Mouse (Mus musculus) A20 (cell line): ENCODE data around the gene Wsb1.
A peak's percentile ranks its signal among the peaks of the same experiment; 100 is the strongest.
"Not testable (repeated sequence)": the region's sequence is repeated elsewhere in the genome, so short reads cannot be mapped to it uniquely, and the experiment has no call there.

Source experiments
- DNase-seq: peaks from one replicate; pipeline ENCODE4 v3.0.0-alpha.2; 2011; ENCODE audit warnings: low read depth, low spot score

Wsb1 gene

GRCm38 (mm10) chr11:79264376-79264775, 9.9 kb upstream of the Wsb1 start:
- DNase-seq: peak; percentile 49

DNA sequence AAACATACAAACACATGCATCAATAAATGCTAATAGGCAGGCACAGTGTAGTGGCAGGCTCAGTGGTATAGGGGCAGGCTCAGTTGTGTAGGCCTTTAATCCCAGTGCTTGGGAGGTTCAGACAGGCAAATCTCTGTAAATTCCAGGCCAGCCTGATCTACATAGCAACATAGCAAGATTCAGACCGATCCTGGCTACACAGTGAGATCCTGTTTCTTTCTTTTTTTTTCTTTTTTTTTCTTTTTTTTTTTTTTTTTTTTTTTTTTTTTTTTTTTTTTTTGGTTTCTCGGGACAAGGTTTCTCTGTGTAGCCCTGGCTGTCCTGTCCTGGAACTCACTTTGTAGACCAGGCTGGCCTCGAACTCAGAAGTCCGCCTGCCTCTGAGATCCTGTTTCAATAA, 5.7 kb upstream of the Wsb1 start:
- not testable (repeated sequence) for DNase-seq

DNA sequence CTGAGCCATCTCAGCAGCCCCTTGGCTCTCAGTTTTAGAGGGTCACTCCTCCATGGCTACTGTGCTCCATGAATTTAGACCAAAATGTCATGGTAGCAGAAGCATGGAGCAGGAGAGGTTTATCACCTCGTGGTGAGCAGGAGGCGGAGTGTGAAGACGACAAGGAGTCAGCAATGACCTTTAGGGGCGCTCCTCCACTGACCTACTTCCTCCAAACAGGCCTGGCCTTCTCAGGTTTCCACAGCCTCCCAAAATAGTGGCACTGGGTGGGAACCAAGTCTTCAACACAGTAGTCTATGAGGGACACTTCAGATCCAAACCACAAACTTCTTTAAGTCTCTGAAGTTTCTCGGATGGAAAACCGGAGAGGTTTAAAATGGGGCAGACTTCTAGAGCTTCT, 4.3 kb upstream of the Wsb1 start:
- DNase-seq: no peak

DNA sequence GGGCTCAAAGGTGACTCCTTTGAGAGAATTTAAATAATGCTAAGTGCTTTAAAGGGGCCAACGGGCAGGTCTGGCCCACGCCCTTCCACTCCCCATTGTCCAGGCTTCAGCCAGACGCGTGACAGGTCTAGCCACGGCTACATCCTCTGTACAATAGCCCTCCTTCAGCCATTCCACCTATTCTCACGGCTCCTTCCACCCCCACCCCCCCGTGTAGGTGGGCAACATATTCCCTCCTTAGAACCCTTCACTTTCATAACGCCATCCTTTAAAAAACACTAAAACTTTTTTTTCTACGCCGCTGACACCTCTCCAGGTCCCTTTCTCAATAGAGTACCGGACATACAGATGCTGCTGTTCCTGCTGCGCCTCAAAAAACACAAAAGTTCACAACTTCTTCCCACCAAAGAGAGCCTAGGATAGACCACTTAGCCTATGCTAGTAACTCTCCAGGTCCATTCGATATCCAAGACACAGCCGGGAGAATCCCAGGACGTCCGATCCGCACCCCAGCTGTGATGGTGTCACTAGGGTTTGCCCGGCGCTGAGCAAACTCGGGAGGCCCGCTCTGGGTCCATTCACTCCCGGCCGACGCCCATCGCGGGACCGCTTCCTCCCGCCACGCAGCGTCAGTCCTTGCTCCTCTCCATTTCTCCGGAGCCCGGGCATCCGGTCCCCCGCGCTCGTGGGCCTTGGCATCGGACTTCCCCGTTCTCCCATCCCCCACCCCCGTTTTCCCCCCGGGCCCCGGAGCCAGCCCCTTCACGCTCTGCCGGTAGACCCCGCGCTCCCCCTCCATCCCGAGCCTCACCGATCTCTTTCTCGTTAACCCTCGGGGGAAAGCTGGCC, 705 bp downstream of the Wsb1 start:
- DNase-seq: peak; percentile 55

GRCm38 (mm10) chr11:79252881-79253541, 1.5 kb downstream of the Wsb1 start:
- DNase-seq: peak; percentile 68

- DNase-seq: no peak
Observed at GRCm38 (mm10) chr11:79239024-79239423, 15.4 kb downstream of the Wsb1 start.

DNA sequence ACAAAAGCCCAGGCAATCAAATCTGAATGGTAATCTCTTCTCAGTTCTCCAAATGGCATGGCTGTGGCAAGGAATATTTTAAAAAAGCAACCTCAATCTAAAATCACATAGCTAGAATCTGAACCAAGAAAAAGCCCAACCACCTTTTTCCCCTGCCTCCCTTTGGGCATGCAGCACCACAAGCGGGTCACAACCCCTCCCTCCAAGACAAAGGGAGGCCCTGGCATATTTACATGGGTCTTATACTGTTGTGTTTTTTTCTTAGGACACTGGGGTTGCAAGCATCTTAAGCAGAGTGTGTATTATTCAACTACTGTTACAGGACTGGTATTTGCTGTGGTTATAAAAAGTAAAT, 16.1 kb downstream of the Wsb1 start:
- DNase-seq: no peak

DNA sequence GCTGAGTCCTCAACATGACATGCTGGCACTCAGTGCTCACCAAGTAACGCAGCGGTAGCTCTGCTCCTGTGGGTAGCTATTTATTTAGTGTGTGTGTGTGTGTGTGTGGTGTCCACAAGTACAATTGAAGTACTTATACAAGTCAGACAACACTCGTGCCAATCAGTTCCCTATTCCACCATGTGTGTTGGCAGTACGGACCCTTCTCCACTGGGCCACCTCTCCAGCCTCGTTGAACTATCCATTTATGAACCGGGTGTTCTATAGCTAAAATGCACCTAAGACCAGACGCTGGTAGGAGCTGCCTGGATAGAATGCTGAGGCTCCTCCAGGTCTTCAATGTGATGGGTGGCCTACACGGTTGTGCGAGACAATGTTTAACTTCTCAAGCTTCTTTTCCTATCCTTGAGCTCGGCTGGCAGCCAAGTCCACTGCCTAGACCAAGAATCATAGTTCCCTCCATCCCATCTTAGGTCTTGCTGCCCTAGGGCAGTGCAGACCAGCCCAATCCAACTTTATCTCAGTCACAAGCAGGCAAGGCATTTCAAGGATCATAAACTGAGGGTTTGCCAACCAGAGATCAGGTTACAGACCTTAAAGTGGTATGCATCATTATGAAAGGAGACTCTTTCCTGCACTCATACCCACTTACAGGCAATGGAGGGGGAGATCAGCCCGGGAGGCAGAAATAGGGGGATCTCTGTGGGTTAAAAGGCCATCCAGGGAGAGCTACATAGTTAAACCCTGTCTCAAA, 16.6 kb downstream of the Wsb1 start:
- no peak for DNase-seq

GRCm38 (mm10) chr11:79230251-79230570, 24.3 kb downstream of the Wsb1 start:
- no peak for DNase-seq

GRCm38 (mm10) chr11:79229561-79230250, 24.8 kb downstream of the Wsb1 start:
- no peak for DNase-seq

- no peak for DNase-seq
Observed at GRCm38 (mm10) chr11:79229057-79229504, 25.4 kb downstream of the Wsb1 start.

DNA sequence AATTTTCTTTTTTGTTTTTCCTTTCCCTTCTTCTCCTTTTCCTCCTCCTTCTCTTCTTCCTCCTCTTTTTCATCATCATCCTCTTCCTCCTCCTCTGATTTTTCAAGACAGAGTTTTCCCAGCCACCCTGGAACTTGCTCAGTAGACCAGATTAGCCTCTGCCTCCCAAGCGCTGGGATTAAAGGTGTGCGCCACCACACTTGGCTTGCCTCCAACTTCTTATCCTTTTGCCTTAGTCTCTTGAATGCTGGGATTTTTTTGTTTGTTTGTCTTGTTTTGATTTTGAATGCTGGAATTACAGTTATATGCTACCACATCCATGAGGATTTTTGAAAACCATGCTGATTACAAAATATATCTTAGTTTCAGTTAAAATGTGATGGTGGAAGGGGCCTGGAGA, 26.4 kb downstream of the Wsb1 start:
- DNase-seq: no peak

DNA sequence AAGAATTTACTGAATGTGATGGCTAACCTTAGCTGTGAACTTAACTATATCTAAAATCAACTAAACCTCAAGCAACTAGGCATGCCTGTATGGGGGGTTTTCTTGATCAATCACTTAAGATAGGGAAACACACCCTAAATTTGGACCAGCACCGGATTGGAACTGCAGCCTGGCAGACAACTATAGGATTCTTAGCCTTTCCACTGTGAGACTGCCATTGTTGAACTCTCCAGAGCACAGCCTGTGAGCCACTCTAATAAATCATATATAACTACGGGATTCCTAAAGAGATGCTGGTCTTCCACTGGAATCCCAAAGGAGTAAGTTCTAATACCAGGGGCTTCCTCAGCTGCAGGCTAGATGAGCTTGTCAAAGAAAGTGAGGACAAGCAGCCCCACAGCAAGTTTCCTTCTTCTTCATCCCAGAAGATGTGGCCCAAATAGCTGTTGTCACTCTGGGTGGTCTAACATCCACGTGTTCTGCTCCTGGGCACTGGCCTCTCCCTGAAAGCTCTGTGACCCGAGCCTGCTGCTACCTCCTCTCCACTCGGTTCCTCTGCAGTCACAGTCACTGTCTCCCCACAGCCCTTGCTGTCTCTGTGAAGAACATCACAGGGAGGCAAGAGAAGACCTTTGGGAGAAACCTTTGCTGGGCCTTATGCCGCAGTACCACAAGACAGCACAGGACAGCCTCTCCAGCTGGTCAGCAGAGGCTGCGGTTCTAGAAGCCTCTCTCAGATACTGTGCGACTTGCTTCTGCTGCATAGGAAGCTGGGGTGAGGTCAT, 28.9 kb downstream of the Wsb1 start:
- no peak for DNase-seq

DNA sequence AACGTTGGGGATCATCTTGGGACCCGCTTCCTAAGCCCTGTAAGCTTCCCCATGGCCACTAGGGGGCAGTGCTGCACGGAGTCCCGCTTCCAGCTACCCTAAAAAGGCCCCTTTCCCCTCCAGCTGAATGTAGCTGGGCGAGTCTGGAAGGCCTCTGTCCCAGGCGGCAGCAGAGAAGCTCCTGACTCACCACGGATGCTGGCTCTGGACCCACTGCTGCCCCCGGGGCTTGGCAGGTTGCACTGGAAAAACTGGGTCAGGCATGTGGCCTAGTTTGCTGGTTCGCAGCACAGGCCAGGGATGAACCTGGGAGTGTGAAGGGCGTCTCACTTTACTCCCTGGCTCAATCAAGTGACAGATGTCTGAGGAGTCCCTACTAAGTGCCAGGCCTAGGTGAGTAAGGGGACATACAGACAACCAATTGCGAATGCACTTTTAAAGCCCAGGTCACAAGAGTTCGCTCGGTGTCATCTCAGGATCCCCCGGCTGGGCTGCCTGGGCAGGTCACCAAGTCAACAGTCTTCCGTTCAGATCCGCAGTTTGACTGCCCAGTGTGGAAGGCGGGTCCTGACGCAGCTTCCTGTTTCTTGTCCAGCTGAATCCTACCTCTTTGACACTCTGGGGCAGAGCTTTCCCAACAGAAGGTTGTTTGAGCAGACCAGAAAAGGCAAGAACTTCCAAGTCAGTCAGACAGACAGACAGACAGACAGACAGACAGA, 29.8 kb downstream of the Wsb1 start:
- DNase-seq: peak; percentile 77

DNA sequence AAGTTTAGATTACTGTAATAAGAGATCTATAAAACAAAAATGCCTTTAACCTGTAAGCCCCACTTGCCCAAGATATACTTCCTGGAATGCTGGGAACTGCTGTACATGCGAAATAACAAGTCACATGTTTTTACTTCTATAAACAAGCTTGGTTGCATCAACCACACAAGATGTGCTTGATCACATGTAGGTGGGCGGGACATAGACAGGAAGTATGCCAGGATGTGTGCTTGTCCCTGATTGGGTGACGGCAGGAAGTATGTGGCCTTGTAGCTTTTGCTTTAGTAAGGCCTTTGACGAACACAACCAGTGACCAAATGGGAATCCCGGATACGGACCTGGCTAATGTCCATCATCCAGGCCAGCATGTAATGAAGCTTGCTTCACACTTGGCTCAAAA, 31.1 kb downstream of the Wsb1 start:
- peak; percentile 29 for DNase-seq

DNA sequence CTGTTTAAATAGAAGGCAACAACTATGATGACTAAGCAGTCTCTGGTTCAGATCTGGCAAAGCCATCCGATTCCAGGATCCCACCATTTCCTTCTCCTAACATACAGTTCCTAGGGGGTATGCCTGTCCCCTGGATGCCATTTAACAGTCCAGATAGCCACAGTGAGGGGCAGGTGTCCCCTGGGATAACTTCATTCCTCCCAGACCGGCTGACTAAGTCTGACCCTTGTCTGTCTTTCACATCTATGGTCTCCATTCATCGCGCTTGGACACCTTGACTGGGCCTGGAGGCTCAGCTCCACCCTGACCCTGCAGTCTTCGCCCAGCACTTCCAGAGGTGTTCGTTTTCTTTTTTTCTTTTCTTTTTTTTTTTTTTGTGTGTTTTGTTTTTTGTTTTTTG, 31.8 kb downstream of the Wsb1 start:
- no peak for DNase-seq

- peak; percentile 27 for DNase-seq
Observed at GRCm38 (mm10) chr11:79221641-79222040, 32.8 kb downstream of the Wsb1 start.

GRCm38 (mm10) chr11:79218936-79219626, 35.4 kb downstream of the Wsb1 start:
- DNase-seq: no peak

- no peak for DNase-seq
Observed at GRCm38 (mm10) chr11:79218061-79218460, 36.4 kb downstream of the Wsb1 start.

GRCm38 (mm10) chr11:79217133-79217532, 37.3 kb downstream of the Wsb1 start:
- no peak for DNase-seq
